33 mouse cellular contexts compared by ENCODE assay signal in genomic region chr12:13580796-13581195, GRCm38 (mm10).
"Had no signal": no experiment of that assay in that cellular context is flagged by ENCODE, and none has a peak within 500 bp of the region (broad histone marks: within the 10 kb centered on the region; RNA-seq: fewer than 3 reads in every experiment).

No protein-coding gene starts in this region.

- H3K9ac ChIP-seq: heart, embryonic 12.5 days; heart, embryonic 13.5 days; heart, embryonic 15.5 days; hindbrain, embryonic 12.5 days; hindbrain, embryonic 13.5 days; hindbrain, embryonic 14.5 days; hindbrain, embryonic 15.5 days; intestine, embryonic 15.5 days; kidney, embryonic 15.5 days had no signal

- H3K4me2 ChIP-seq: heart, embryonic 11.5 days; heart, embryonic 12.5 days; heart, embryonic 13.5 days; heart, embryonic 15.5 days; hindbrain, embryonic 12.5 days; hindbrain, embryonic 13.5 days; hindbrain, embryonic 14.5 days; hindbrain, embryonic 15.5 days; intestine, embryonic 15.5 days; kidney, embryonic 15.5 days had no signal

- H3K27me3 ChIP-seq: heart, embryonic 12.5 days; heart, embryonic 13.5 days; heart, embryonic 15.5 days; hindbrain, embryonic 12.5 days; hindbrain, embryonic 13.5 days; hindbrain, embryonic 15.5 days; intestine, embryonic 15.5 days; kidney, embryonic 15.5 days had no signal

- H3K4me3 ChIP-seq: heart, embryonic 10.5 days; heart, embryonic 12.5 days; heart, embryonic 13.5 days; heart, embryonic 15.5 days; hindbrain, embryonic 10.5 days; hindbrain, embryonic 12.5 days; hindbrain, embryonic 13.5 days; hindbrain, embryonic 15.5 days; intestine, embryonic 15.5 days; kidney, embryonic 15.5 days; layer of hippocampus, adult 2 months had no signal

- H3K9me3 ChIP-seq: heart, embryonic 10.5 days; heart, embryonic 12.5 days; heart, embryonic 13.5 days; heart, embryonic 15.5 days; hindbrain, embryonic 10.5 days; hindbrain, embryonic 12.5 days; hindbrain, embryonic 13.5 days; hindbrain, embryonic 15.5 days; intestine, embryonic 15.5 days; kidney, embryonic 15.5 days had no signal

- ATAC-seq: hindbrain, postnatal 0 days; inflammation-experienced regulatory T-cells, adult 6 months; intestine, embryonic 15.5 days; intestine, embryonic 16.5 days; intestine, postnatal 0 days had no signal

- DNase-seq: heart, postnatal 10 days; heart, postnatal 14 days; heart, postnatal 36 days; kidney, adult 11 months; kidney, adult 18-20 months; kidney, adult 2 months; kidney, adult 8-10 months; kidney, adult 9 months; kidney, postnatal 10 days; kidney, postnatal 14 days; kidney, postnatal 25 days; kidney, postnatal 36 days; kidney, postnatal 4 days; layer of hippocampus, adult 9-11 months; layer of hippocampus, postnatal 36 days had no signal

- H3K36me3 ChIP-seq: heart, embryonic 10.5 days; heart, embryonic 15.5 days; intestine, embryonic 15.5 days had no signal

- H3K4me1 ChIP-seq: hindbrain, embryonic 15.5 days; kidney, embryonic 15.5 days had no signal

- H3K27ac ChIP-seq: heart, embryonic 10.5 days; heart, embryonic 13.5 days; heart, embryonic 15.5 days; hindbrain, embryonic 10.5 days; hindbrain, embryonic 12.5 days; hindbrain, embryonic 13.5 days; hindbrain, embryonic 14.5 days; hindbrain, embryonic 15.5 days; hindbrain, postnatal 0 days; intestine, embryonic 15.5 days; kidney, embryonic 15.5 days; kidney, postnatal 0 days; layer of hippocampus, adult 2 months had no signal
